Comparison of ENCODE assay signal across 1 mouse cellular context in the genomic region with DNA sequence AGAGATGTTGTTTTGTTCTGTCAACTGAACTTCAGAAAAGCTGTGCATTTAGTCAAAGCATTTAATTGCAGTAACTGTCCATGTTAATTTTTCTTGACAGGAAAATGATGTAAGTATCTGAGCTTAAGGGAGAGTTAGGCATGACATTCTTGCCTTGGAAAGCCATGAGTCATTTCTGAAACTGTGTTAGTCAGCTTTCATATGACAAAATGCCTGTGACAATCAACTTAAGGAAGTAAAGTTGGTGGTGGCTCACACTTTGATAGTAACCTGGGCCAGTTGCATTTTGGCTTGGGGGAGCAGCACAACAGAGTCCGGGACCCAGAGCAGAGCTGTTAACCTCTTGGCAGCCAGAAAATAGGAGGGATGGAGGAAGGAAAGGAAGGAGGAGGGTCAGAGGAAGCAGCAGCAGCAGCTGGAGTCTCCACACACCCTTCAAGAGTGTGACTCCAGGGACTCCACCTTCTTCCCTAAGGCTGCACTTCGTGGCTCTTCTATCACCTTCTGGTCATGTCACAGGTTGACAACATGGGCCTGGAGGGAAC.
TF ChIP-seq lines count a peak whose summit lies in the region.

No protein-coding gene starts in this region.

TF ChIP-seq in CH12.LX, 34 proteins besides CTCF, POLR2A, EP300 and RAD21 (continued from another document):
- TF ChIP-seq MAFK (IDR thresholded peaks at IDR 0.05; ENCODE audit: insufficient replicate concordance, low read length), result 0 out of 2 replicates have a peak, but pooled peaks have one; percentile 56
- peak; percentile 95 for TF ChIP-seq JUND (conservative IDR thresholded peaks at IDR 0.05; ENCODE audit: low read depth, low read length)
- no peak for TF ChIP-seq USF2 (conservative IDR thresholded peaks at IDR 0.05; ENCODE audit: low read depth, low read length)
- no peak for TF ChIP-seq KAT2A (IDR thresholded peaks at IDR 0.05; ENCODE audit: insufficient replicate concordance, low read length)
- TF ChIP-seq PAX5 (IDR thresholded peaks at IDR 0.05; ENCODE audit: low read length), result no peak
- TF ChIP-seq CHD2 (IDR thresholded peaks at IDR 0.05; ENCODE audit: low read length), result 0 out of 2 replicates have a peak, but pooled peaks have one; percentile 19
- no peak for TF ChIP-seq ZC3H11A (IDR thresholded peaks at IDR 0.05; ENCODE audit: low read depth, low read length)
- no peak for TF ChIP-seq ZNF384 (IDR thresholded peaks at IDR 0.05; ENCODE audit: low read depth, low read length)
- TF ChIP-seq MAZ (IDR thresholded peaks at IDR 0.05; ENCODE audit: low read depth, low read length), result 0 out of 2 replicates have a peak, but pooled peaks have one; percentile 27
- peak; percentile 92 for TF ChIP-seq IRF4 (IDR thresholded peaks at IDR 0.05; ENCODE audit: low read depth, low read length)
- no peak for TF ChIP-seq MXI1 (IDR thresholded peaks at IDR 0.05; ENCODE audit: low read depth, low read length)
- TF ChIP-seq SMC3 (IDR thresholded peaks at IDR 0.05; ENCODE audit: low read depth, low read length), result no peak
- no peak for TF ChIP-seq UBTF (IDR thresholded peaks at IDR 0.05; ENCODE audit: low read depth, low read length)
- no peak for TF ChIP-seq MYC (IDR thresholded peaks at IDR 0.05; ENCODE audit: low read depth, low read length)
